ENCODE assay signal across 25 mouse cellular contexts in the genomic region with DNA sequence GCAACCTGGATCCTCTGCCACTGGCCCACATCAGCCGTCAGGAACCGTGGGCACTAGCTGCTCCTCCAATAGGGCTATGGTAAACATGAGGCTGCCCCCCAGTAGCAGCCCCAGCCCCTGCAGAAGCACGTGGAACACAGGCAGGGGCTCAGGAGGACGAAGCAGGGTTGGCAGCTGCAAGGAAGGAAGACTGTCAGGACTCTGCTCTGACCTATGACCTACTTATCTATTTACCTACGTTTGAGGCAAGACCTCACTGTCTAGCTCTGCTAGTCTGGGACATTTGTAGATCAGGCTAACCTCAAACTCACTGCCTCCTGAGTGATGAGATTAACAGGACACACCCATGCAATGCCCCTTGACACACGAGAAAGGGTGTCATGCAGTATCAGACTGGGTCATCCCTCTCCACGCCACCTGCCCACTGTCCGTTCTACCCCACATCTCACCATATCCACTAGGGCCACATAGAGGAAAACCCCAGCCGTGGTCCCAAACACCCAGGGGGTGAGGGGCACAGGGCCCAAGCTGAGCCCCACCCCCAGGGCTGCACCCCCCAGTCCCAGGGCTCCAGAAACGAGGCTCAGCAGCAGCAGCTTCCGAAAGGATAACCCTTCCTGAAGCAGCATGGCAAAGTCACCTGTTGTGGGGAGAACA. TPM values are rescaled to one million over a fixed set of nuclear protein-coding genes. Genes with fewer than 3 reads are reported as not detected.
DNase-seq lines count a peak whose midpoint lies in the region; ATAC-seq and TF ChIP-seq lines count a peak whose summit lies in the region.
"Had no signal": no experiment of that assay in that cellular context is flagged by ENCODE, and none has a peak within 500 bp of the region (broad histone marks: within the 10 kb centered on the region; RNA-seq: fewer than 3 reads in every experiment).

No protein-coding gene starts in this region.

- no peak overlapping the region for H3K4me3 ChIP-seq in midbrain, embryonic 12.5 days
- H3K4me3 ChIP-seq in midbrain, embryonic 13.5 days (replicated peaks), result no peak overlapping the region
- H3K4me3 ChIP-seq in liver, embryonic 11.5 days (ENCODE audit: low read depth, low read length), result no peak overlapping the region
- H3K4me3 ChIP-seq in liver, postnatal 0 days (ENCODE audit: low read depth, low read length), result no peak overlapping the region
- H3K4me3 ChIP-seq: embryonic facial prominence, embryonic 15.5 days; forebrain, embryonic 15.5 days; left cerebral cortex, adult 2 months; neural tube, embryonic 13.5 days had no signal

- ATAC-seq in midbrain, embryonic 12.5 days (ENCODE audit: low FRiP score, low read depth), result no peak
- no peak for ATAC-seq in midbrain, embryonic 13.5 days
- 0 out of 2 replicates have a peak, but pooled peaks have one; percentile 16 for ATAC-seq in liver, embryonic 11.5 days (replicated peaks; ENCODE audit: low FRiP score)
- ATAC-seq in liver, postnatal 0 days, result peak; percentile 73
- ATAC-seq: forebrain, embryonic 15.5 days; inflammation-experienced regulatory T-cells, adult 6 months had no signal

- 0 out of 2 replicates have a peak overlapping the region, but pooled peaks have one; percentile 0 for H3K27ac ChIP-seq in midbrain, embryonic 12.5 days (replicated peaks)
- no peak overlapping the region for H3K27ac ChIP-seq in midbrain, embryonic 13.5 days
- no peak overlapping the region for H3K27ac ChIP-seq in liver, embryonic 11.5 days (ENCODE audit: low read depth, low read length)
- H3K27ac ChIP-seq in liver, postnatal 0 days (ENCODE audit: low read depth), result peak overlapping the region; percentile 53; the same call in 1 of the 2 replicates
- H3K27ac ChIP-seq: embryonic facial prominence, embryonic 15.5 days; forebrain, embryonic 15.5 days; left cerebral cortex, adult 2 months; neural tube, embryonic 13.5 days had no signal

- DNase-seq in heart, adult 11 months, result peak; percentile 90
- no peak for DNase-seq in heart, postnatal 14 days
- peak; percentile 34 for DNase-seq in liver, embryonic 11.5 days (ENCODE audit: low spot score)
- DNase-seq in liver, postnatal 0 days, result no peak
- DNase-seq in ovary, postnatal 10 days (ENCODE audit: low spot score), result no peak
- DNase-seq in thymus, adult 18-20 months, result no peak
- DNase-seq: adrenal gland, postnatal 10 days; cerebellum, adult 2 months; cerebellum, postnatal 36 days; embryo, embryonic 11 days; thymus, postnatal 36 days had no signal

- no peak for TF ChIP-seq EP300 in liver, postnatal 0 days (IDR thresholded peaks at IDR 0.05; ENCODE audit: low read depth)

- intact Hi-C loops in heart, postnatal 14 days (cut with DNase I), result no loop called here

- H3K36me3 ChIP-seq in midbrain, embryonic 12.5 days, result peaks cover 36% of the 10 kb centered on the region
- H3K36me3 ChIP-seq in midbrain, embryonic 13.5 days, result peaks cover 54% of the 10 kb centered on the region
- H3K36me3 ChIP-seq in liver, embryonic 11.5 days (ENCODE audit: control insufficient read depth, insufficient read depth, low read length), result peaks cover 15% of the 10 kb centered on the region
- peaks cover 9% of the 10 kb centered on the region for H3K36me3 ChIP-seq in liver, postnatal 0 days (replicated peaks; ENCODE audit: insufficient read depth, low read length)

- H3K9me3 ChIP-seq in midbrain, embryonic 12.5 days, result no peaks in the 10 kb centered on the region
- H3K9me3 ChIP-seq in midbrain, embryonic 13.5 days, result no peaks in the 10 kb centered on the region
- H3K9me3 ChIP-seq in liver, embryonic 11.5 days (ENCODE audit: control insufficient read depth, low read length), result no peaks in the 10 kb centered on the region
- no peaks in the 10 kb centered on the region for H3K9me3 ChIP-seq in liver, postnatal 0 days (ENCODE audit: low read length)
- H3K9me3 ChIP-seq: embryonic facial prominence, embryonic 15.5 days; forebrain, embryonic 15.5 days; neural tube, embryonic 13.5 days had no signal

- H3K4me1 ChIP-seq in midbrain, embryonic 12.5 days, result peaks cover 21% of the 10 kb centered on the region
- peaks cover 17% of the 10 kb centered on the region for H3K4me1 ChIP-seq in midbrain, embryonic 13.5 days (replicated peaks)
- H3K4me1 ChIP-seq in liver, embryonic 11.5 days (replicated peaks; ENCODE audit: control insufficient read depth, insufficient read depth, low read length), result peaks cover 17% of the 10 kb centered on the region
- H3K4me1 ChIP-seq in liver, postnatal 0 days (ENCODE audit: insufficient read depth), result peaks cover 15% of the 10 kb centered on the region; the same call in 1 of the 2 replicates
- H3K4me1 ChIP-seq: forebrain, embryonic 15.5 days had no signal

- H3K4me2 ChIP-seq in midbrain, embryonic 12.5 days (replicated peaks), result no peak overlapping the region
- no peak overlapping the region for H3K4me2 ChIP-seq in midbrain, embryonic 13.5 days (replicated peaks)
- no peak overlapping the region for H3K4me2 ChIP-seq in liver, embryonic 11.5 days
- no peak overlapping the region for H3K4me2 ChIP-seq in liver, postnatal 0 days (ENCODE audit: low read depth, low read length)
- H3K4me2 ChIP-seq: embryonic facial prominence, embryonic 15.5 days; forebrain, embryonic 15.5 days; heart, embryonic 11.5 days; neural tube, embryonic 13.5 days had no signal

- no peak overlapping the region for H3K9ac ChIP-seq in midbrain, embryonic 12.5 days (replicated peaks)
- no peak overlapping the region for H3K9ac ChIP-seq in midbrain, embryonic 13.5 days (replicated peaks)
- no peak overlapping the region for H3K9ac ChIP-seq in liver, embryonic 11.5 days (ENCODE audit: low read depth, low read length)
- H3K9ac ChIP-seq in liver, postnatal 0 days (replicated peaks), result no peak overlapping the region
- H3K9ac ChIP-seq: embryonic facial prominence, embryonic 15.5 days; forebrain, embryonic 15.5 days; neural tube, embryonic 13.5 days had no signal

- 68% methylated on average over 11 of the region's 11 CpGs for WGBS in midbrain, embryonic 12.5 days
- 67% methylated on average over 11 of the region's 11 CpGs for WGBS in midbrain, embryonic 13.5 days
- WGBS in liver, embryonic 11.5 days, result 52% methylated on average over 11 of the region's 11 CpGs
- 58% methylated on average over 11 of the region's 11 CpGs for WGBS in liver, postnatal 0 days (ENCODE audit: insufficient replicate concordance)

- H3K27me3 ChIP-seq in midbrain, embryonic 12.5 days, result no peaks in the 10 kb centered on the region
- no peaks in the 10 kb centered on the region for H3K27me3 ChIP-seq in midbrain, embryonic 13.5 days
- H3K27me3 ChIP-seq in liver, embryonic 11.5 days (replicated peaks; ENCODE audit: control insufficient read depth, insufficient read depth, low read length), result no peaks in the 10 kb centered on the region
- no peaks in the 10 kb centered on the region for H3K27me3 ChIP-seq in liver, postnatal 0 days (ENCODE audit: insufficient read depth, low read length)
- H3K27me3 ChIP-seq: embryonic facial prominence, embryonic 15.5 days; forebrain, embryonic 15.5 days; neural tube, embryonic 13.5 days had no signal

- TF ChIP-seq CTCF in liver, postnatal 0 days (IDR thresholded peaks at IDR 0.05; ENCODE audit: low read depth), result no peak

RNA-seq across cellular contexts. Expression of gene Slc39a5, which starts 4.9 kb away (rescaled TPM):
- total RNA-seq in heart, postnatal 14 days (2021), result not detected
- polyA plus RNA-seq in midbrain, embryonic 12.5 days (2016; fragmentation: Nextera tagmentation; extraction: Ambion mirVana), result not detected in 2 replicates
- polyA plus RNA-seq in midbrain, embryonic 13.5 days (2015; fragmentation: Nextera tagmentation; extraction: Ambion mirVana), result 0.18 and 0.22 TPM in 2 replicates
- 16.5 and 17.6 TPM in 2 replicates for polyA plus RNA-seq in liver, embryonic 11.5 days (2014; fragmentation: Nextera tagmentation; extraction: Ambion mirVana)
- 59.0 and 64.1 TPM in 2 replicates for polyA plus RNA-seq in liver, postnatal 0 days (2015; fragmentation: Nextera tagmentation; extraction: Ambion mirVana)
- total RNA-seq: gastrocnemius, adult 8-10 months; granulocyte monocyte progenitor cell, adult 5-6 weeks; left cerebral cortex, adult 2 months; left cerebral cortex, postnatal 36 days; megakaryocyte, adult 5-6 weeks had no signal
- polyA plus RNA-seq: cerebellum, adult 2 months; heart, postnatal 0 days; hindbrain, embryonic 11.5 days; inflammation-experienced regulatory T-cells, adult 6 months; neural tube, embryonic 13.5 days had no signal

RNA-seq across cellular contexts. Expression of gene Nabp2, which starts 15.1 kb away (rescaled TPM):
- 10 to 100 TPM; 43.6 to 45.6 TPM for total RNA-seq in heart, postnatal 14 days (2021)
- polyA plus RNA-seq in midbrain, embryonic 12.5 days (2016; fragmentation: Nextera tagmentation; extraction: Ambion mirVana), result 127 and 147 TPM in 2 replicates
- polyA plus RNA-seq in midbrain, embryonic 13.5 days (2015; fragmentation: Nextera tagmentation; extraction: Ambion mirVana), result 142 and 153 TPM in 2 replicates
- polyA plus RNA-seq in liver, embryonic 11.5 days (2014; fragmentation: Nextera tagmentation; extraction: Ambion mirVana), result 101 and 104 TPM in 2 replicates
- 33.7 and 33.8 TPM in 2 replicates for polyA plus RNA-seq in liver, postnatal 0 days (2015; fragmentation: Nextera tagmentation; extraction: Ambion mirVana)

RNA-seq across cellular contexts. Expression of gene Rnf41, which starts 15.3 kb away (rescaled TPM):
- total RNA-seq in heart, postnatal 14 days (2021), result 10 to 100 TPM; 19.7 to 19.8 TPM
- polyA plus RNA-seq in midbrain, embryonic 12.5 days (2016; fragmentation: Nextera tagmentation; extraction: Ambion mirVana), result 57.6 and 60.7 TPM in 2 replicates
- polyA plus RNA-seq in midbrain, embryonic 13.5 days (2015; fragmentation: Nextera tagmentation; extraction: Ambion mirVana), result 81.5 and 85.9 TPM in 2 replicates
- polyA plus RNA-seq in liver, embryonic 11.5 days (2014; fragmentation: Nextera tagmentation; extraction: Ambion mirVana), result 19.1 and 20.4 TPM in 2 replicates
- polyA plus RNA-seq in liver, postnatal 0 days (2015; fragmentation: Nextera tagmentation; extraction: Ambion mirVana), result 7.2 and 7.3 TPM in 2 replicates

RNA-seq across cellular contexts. Expression of gene Ankrd52, which starts 19.2 kb away (rescaled TPM):
- total RNA-seq in heart, postnatal 14 days (2021), result 10 to 100 TPM; 46.5 to 47.5 TPM
- polyA plus RNA-seq in midbrain, embryonic 12.5 days (2016; fragmentation: Nextera tagmentation; extraction: Ambion mirVana), result 12.9 and 13.5 TPM in 2 replicates
- polyA plus RNA-seq in midbrain, embryonic 13.5 days (2015; fragmentation: Nextera tagmentation; extraction: Ambion mirVana), result 13.0 and 14.8 TPM in 2 replicates
- 12.2 and 13.4 TPM in 2 replicates for polyA plus RNA-seq in liver, embryonic 11.5 days (2014; fragmentation: Nextera tagmentation; extraction: Ambion mirVana)
- 2.0 and 2.7 TPM in 2 replicates for polyA plus RNA-seq in liver, postnatal 0 days (2015; fragmentation: Nextera tagmentation; extraction: Ambion mirVana)

RNA-seq across cellular contexts. Expression of gene Coq10a, which starts 27.3 kb away (rescaled TPM):
- total RNA-seq in heart, postnatal 14 days (2021), result 100 to 1,000 TPM; 208 to 209 TPM
- polyA plus RNA-seq in midbrain, embryonic 12.5 days (2016; fragmentation: Nextera tagmentation; extraction: Ambion mirVana), result 28.6 and 33.6 TPM in 2 replicates
- 28.2 and 34.3 TPM in 2 replicates for polyA plus RNA-seq in midbrain, embryonic 13.5 days (2015; fragmentation: Nextera tagmentation; extraction: Ambion mirVana)
- polyA plus RNA-seq in liver, embryonic 11.5 days (2014; fragmentation: Nextera tagmentation; extraction: Ambion mirVana), result 8.4 and 10.5 TPM in 2 replicates
- polyA plus RNA-seq in liver, postnatal 0 days (2015; fragmentation: Nextera tagmentation; extraction: Ambion mirVana), result 8.5 and 11.2 TPM in 2 replicates

Comparison
In these comparisons a context has a peak if more than half of its experiments do, and no peak if none do; other contexts are left out.
1. DNase-seq: peak in heart, adult 11 months (single experiment) and liver, embryonic 11.5 days (single experiment); none in heart, postnatal 14 days (0 of 2), liver, postnatal 0 days (single experiment), ovary, postnatal 10 days (single experiment) and thymus, adult 18-20 months (0 of 2).
2. H3K27ac ChIP-seq: peak in midbrain, embryonic 12.5 days (single experiment) and liver, postnatal 0 days (single experiment); none in midbrain, embryonic 13.5 days (single experiment) and liver, embryonic 11.5 days (single experiment).
3. ATAC-seq: peak in liver, embryonic 11.5 days (single experiment) and liver, postnatal 0 days (single experiment); none in midbrain, embryonic 12.5 days (single experiment) and midbrain, embryonic 13.5 days (single experiment).
4. RNA of gene Slc39a5, which starts 4.9 kb away (polyA plus RNA-seq): 59.0 to 64.1 TPM in liver, postnatal 0 days and 16.5 to 17.6 TPM in liver, embryonic 11.5 days; 0.18 to 0.22 TPM in midbrain, embryonic 13.5 days and not detected in midbrain, embryonic 12.5 days; every median in the first group is over 10 times any median in the second.